Mouse (Mus musculus): Measurements from ENCODE around the gene Pax7. TPM values are rescaled to one million over a fixed set of nuclear protein-coding genes. Genes with fewer than 3 reads are reported as not detected.

Pax7 gene
- total RNA-seq, 2 experiments from 2014 or later: 1.8 to 1.9 TPM

- intact Hi-C loops (cut with DNase I): no loop called here
- Histone ChIP-seq H3K27ac (no peak overlapping the region), H3K4me3 (no peak overlapping the region)
- DNase-seq: no peak
- no peak for TF ChIP-seq CTCF (IDR thresholded peaks at IDR 0.05)
Measured at GRCm38 (mm10) chr4:139715241-139715932, 117.9 kb downstream of the Pax7 start.

GRCm38 (mm10) chr4:139710467-139711334, 122.6 kb downstream of the Pax7 start:
- no peak for DNase-seq
- Histone ChIP-seq H3K4me3 (no peak overlapping the region), H3K27ac (no peak overlapping the region)
- intact Hi-C loops (cut with DNase I): no loop called here
- no peak for TF ChIP-seq CTCF (IDR thresholded peaks at IDR 0.05)

DNA sequence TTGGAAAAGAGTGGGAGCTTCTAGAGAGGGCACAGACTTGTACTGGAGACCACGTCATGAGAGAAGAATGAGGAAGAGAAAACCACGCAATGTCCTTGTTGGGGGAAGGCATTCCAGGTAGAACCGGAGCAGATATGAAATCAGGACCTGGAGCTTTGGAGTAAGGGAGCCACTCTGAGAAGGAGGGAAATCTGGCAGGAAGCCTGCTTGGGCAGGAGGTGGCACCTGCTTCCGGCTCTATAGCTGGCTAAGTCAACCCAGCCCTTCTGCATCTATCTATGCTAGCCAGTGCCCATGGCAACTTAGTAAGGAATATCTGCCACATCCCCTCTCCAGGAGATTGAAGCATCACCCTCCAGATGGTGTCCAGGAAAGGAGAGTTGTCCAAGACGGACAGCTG, 127.3 kb downstream of the Pax7 start:
- no peak overlapping the region for H3K27ac ChIP-seq
- no peak overlapping the region for H3K4me3 ChIP-seq
- DNase-seq: no peak
- no peak for TF ChIP-seq CTCF (IDR thresholded peaks at IDR 0.05)
- intact Hi-C loops (cut with DNase I): no loop called here

- peak; percentile 39 for TF ChIP-seq CTCF (IDR thresholded peaks at IDR 0.05)
- H3K27ac ChIP-seq: no peak overlapping the region
- DNase-seq: no peak
- H3K4me3 ChIP-seq: no peak overlapping the region
- intact Hi-C loops (cut with DNase I): no loop called here
Measured at GRCm38 (mm10) chr4:139703468-139703867, 129.9 kb downstream of the Pax7 start.

- Histone ChIP-seq H3K4me3 (no peak overlapping the region), H3K27ac (no peak overlapping the region)
- intact Hi-C loops (cut with DNase I): no loop called here
- DNase-seq: no peak
- TF ChIP-seq CTCF (IDR thresholded peaks at IDR 0.05): no peak
Measured at GRCm38 (mm10) chr4:139702914-139703313, 130.4 kb downstream of the Pax7 start.

DNA sequence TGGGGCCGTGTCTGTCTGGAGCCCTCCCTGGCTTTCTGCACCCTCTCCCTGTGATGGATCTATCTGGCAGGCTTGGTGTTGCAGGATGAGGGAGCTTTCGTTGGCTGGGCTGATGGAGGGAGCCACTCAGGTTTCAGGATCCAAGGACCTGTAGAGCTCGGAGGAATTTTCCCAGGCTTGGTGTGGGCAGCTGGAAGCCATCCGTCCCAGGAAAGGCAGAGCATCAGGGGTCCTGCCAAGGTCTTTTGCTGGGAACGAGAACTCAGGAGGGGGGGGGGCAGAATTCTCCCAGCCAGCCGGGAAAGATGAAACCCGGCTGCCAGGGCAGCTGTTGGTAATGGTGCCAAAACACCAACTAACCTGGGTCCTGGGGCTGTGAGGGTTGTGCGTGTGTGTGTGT, 134.7 kb downstream of the Pax7 start:
- no peak overlapping the region for H3K27ac ChIP-seq
- DNase-seq: peak; percentile 30
- TF ChIP-seq CTCF (IDR thresholded peaks at IDR 0.05): no peak
- intact Hi-C loops (cut with DNase I): no loop called here
- H3K4me3 ChIP-seq: no peak overlapping the region

GRCm38 (mm10) chr4:139697755-139698154, 135.6 kb downstream of the Pax7 start:
- intact Hi-C loops (cut with DNase I): no loop called here
- Histone ChIP-seq H3K4me3 (no peak overlapping the region), H3K27ac (no peak overlapping the region)
- no peak for TF ChIP-seq CTCF (IDR thresholded peaks at IDR 0.05)
- DNase-seq: peak; percentile 43

DNA sequence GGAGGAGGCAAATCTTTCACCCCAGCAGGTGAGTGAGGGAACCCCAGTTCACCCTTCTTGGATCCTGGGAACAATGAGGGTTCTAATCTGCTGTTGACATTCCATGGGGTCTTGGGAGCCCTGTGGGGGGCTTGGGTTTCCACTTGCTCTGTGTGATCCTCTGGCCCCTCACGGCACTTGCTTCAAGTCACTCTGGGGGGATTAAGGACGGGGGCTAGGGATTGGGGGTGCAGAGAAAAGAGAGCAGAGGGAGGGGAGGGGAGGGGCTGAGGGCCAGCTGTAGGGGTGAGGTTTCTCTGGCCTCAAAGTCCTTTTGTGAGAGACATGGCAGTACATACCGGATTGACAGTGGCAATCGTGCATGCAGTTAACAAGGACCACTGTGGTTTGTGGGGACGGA, 140.0 kb downstream of the Pax7 start:
- DNase-seq: no peak
- TF ChIP-seq CTCF (IDR thresholded peaks at IDR 0.05): no peak
- intact Hi-C loops (cut with DNase I): no loop called here
- Histone ChIP-seq H3K27ac (no peak overlapping the region), H3K4me3 (no peak overlapping the region)

- H3K4me3 ChIP-seq: no peak overlapping the region
- TF ChIP-seq CTCF (IDR thresholded peaks at IDR 0.05): no peak
- intact Hi-C loops (cut with DNase I): no loop called here
- H3K27ac ChIP-seq: no peak overlapping the region
- peak; percentile 32 for DNase-seq
Measured at GRCm38 (mm10) chr4:139689627-139690269, 143.6 kb downstream of the Pax7 start.

DNA sequence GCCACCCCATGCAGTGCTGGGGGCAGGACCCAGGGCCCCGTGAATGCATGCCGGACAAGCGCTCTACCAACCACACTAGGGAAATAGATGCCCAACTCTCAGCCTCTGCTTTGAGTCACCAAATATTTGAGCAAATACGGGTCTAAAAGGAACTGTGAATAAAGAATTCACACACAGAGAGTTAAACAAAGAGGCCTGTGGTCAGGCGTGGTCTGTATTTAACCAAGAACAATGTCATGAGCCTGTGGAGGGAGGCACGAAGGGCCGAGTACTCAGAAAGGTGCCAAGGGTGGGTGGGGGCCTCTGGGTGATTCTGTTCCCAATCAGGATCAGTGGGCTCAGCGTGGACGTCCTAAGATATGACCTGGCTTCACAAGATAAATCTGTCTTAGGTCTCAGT, 145.3 kb downstream of the Pax7 start:
- TF ChIP-seq CTCF (IDR thresholded peaks at IDR 0.05): no peak
- H3K27ac ChIP-seq: no peak overlapping the region
- intact Hi-C loops (cut with DNase I): no loop called here
- DNase-seq: no peak
- no peak overlapping the region for H3K4me3 ChIP-seq

Other genes starting within 250 kb of the Pax7 start
- gene Gm21969, start 230.3 kb downstream of the Pax7 start, total RNA-seq (2021): not detected
- gene Aldh4a1, start 210.7 kb downstream of the Pax7 start, total RNA-seq (2021): 10 to 100 TPM; 58.2 to 75.6 TPM
- not detected for gene Tas1r2, start 180.0 kb downstream of the Pax7 start, total RNA-seq (2021)
- under 1 TPM in 1 of 2 experiments, not detected in 1; 0.22 TPM for gene Klhdc7a, start 134.5 kb upstream of the Pax7 start, total RNA-seq (2021)